Mouse (Mus musculus): ENCODE results near the gene Mgst2.

- TF ChIP-seq POLR2A (IDR thresholded peaks at IDR 0.05; ENCODE audit: low read depth, low read length) (no peak), JUND (conservative IDR thresholded peaks at IDR 0.05; ENCODE audit: low read depth, low read length) (no peak), RAD21 (IDR thresholded peaks at IDR 0.05; ENCODE audit: low read depth, low read length) (no peak), MXI1 (IDR thresholded peaks at IDR 0.05; ENCODE audit: low read depth, low read length) (no peak), EP300 (IDR thresholded peaks at IDR 0.05; ENCODE audit: low read length) (no peak), CTCF (conservative IDR thresholded peaks at IDR 0.05 in 1 of 2, IDR thresholded peaks at IDR 0.05 in 1 of 2; ENCODE audit: low read depth in 2 of 2, low read length in 2 of 2) (no peak), ZMIZ1 (IDR thresholded peaks at IDR 0.05; ENCODE audit: low read depth, low read length) (no peak)
Measured at GRCm38 (mm10) chr3:51695713-51696112, 35.6 kb downstream of the Mgst2 start.
